Mouse (Mus musculus): ENCODE measurements around the gene Grin3a. TPM values are rescaled to one million over a fixed set of nuclear protein-coding genes. Genes with fewer than 3 reads are reported as not detected.
"Not testable (repeated sequence)": the region's sequence is repeated elsewhere in the genome, so short reads cannot be mapped to it uniquely, and the experiment has no call there.

The Grin3a gene
- total and polyA plus RNA-seq, 2 experiments: not detected

GRCm38 (mm10) chr4:49637821-49638220 lies 207.7 kb downstream of the Grin3a start:
- peaks cover 3% of the 10 kb centered on the region; the same call in 1 of the 2 replicates for H3K79me2 ChIP-seq (ENCODE audit: control insufficient read depth, insufficient read depth, low read length)
- H3K27ac ChIP-seq (replicated peaks; ENCODE audit: insufficient read depth, low read depth, low read length): no peak overlapping the region
- WGBS: 89% methylated on average over 11 of the region's 11 CpGs
- no peak overlapping the region for H3K9ac ChIP-seq (ENCODE audit: low read depth, low read length)
- TF ChIP-seq CTCF (IDR thresholded peaks at IDR 0.05; ENCODE audit: low read depth, low read length) (no peak), POLR2A (IDR thresholded peaks at IDR 0.05; ENCODE audit: extremely low read depth, insufficient read depth, low read length) (no peak)
- H3K27me3 ChIP-seq (ENCODE audit: control insufficient read depth, insufficient read depth, low read length): no peaks in the 10 kb centered on the region
- H3K36me3 ChIP-seq (ENCODE audit: control insufficient read depth, insufficient read depth, low read length): peaks cover 62% of the 10 kb centered on the region
- DNase-seq (ENCODE audit: extremely low read depth, low read depth, low spot score): no peak
- no peaks in the 10 kb centered on the region for H3K4me1 ChIP-seq (ENCODE audit: control insufficient read depth, insufficient read depth, low read length)
- no peak overlapping the region for H3K4me3 ChIP-seq (ENCODE audit: insufficient read depth, low read depth, low read length)

DNA sequence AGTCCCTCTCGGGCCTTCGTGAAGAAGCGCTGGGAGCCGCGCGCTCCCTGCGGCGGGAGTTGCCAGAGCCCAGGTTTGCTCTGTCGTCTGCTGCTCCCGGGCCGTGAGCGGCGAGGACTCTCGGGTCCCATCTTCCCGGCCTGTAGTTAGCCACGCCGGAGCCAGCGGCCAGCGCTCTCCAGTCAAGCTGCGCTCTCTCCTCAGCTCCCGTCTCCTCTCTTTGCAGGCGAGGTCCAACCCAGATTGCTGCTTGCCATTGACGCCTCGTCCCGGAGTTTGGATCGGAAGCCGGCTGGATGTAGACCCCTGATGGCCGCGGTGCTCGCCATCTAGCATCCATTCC lies 213.4 kb downstream of the Grin3a start:
- Histone ChIP-seq H3K9ac (ENCODE audit: low read depth, low read length) (peak overlapping the region; percentile 84), H3K79me2 (ENCODE audit: control insufficient read depth, insufficient read depth, low read length) (0 out of 2 replicates have a peak, but pooled peaks cover 3% of the 10 kb centered on the region), H3K4me1 (ENCODE audit: control insufficient read depth, insufficient read depth, low read length) (0 out of 2 replicates have a peak, but pooled peaks cover 2% of the 10 kb centered on the region), H3K36me3 (ENCODE audit: control insufficient read depth, insufficient read depth, low read length) (peaks cover 23% of the 10 kb centered on the region), H3K27ac (replicated peaks; ENCODE audit: insufficient read depth, low read depth, low read length) (peak overlapping the region; percentile 48), H3K4me3 (ENCODE audit: insufficient read depth, low read depth, low read length) (peak overlapping the region; percentile 91), H3K27me3 (ENCODE audit: control insufficient read depth, insufficient read depth, low read length) (no peaks in the 10 kb centered on the region)
- WGBS: under 1% methylated on average over 30 of the region's 30 CpGs
- no peak for DNase-seq (ENCODE audit: extremely low read depth, low read depth, low spot score)
- TF ChIP-seq POLR2A (IDR thresholded peaks at IDR 0.05; ENCODE audit: extremely low read depth, insufficient read depth, low read length) (no peak), CTCF (IDR thresholded peaks at IDR 0.05; ENCODE audit: low read depth, low read length) (no peak)

DNA sequence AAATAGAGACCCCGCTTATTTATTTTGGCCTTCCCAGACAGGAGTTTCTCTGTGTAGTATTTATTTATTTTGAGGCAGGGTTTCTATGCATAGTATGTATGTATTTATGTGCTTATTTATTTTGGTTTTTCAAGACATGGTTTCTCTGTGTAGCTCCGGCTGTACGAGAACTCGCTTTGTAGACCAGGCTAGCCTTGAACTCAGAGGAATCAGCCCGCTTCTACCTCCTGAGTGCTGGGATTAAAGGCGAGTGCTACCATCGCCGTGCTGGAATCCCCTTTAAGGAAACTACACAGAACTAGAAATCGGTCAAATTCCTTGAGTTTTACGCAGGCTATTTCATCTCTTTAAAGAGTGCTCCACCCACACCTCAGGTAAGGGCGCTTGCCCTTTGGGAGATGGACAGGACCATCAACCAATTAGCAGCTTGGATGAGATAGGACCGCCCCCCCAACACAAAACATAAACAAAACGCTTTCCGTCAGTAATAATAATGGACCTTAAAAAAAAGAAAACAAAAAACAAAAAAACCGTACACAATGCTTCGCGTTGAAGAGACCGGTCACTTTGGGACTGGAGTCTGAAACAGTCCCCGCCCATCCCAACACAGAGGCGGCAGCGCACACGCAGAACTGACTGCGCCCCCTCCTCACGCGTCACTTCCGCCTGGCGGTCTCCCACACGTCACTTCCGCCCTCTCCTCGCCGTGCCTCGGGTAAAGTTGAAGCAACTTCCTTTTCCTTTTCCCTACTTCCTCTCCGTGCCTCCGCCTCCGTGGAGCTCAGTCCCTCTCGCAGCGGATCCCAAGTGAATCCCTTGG lies 214.0 kb downstream of the Grin3a start, which contains the start of gene Rnf20:
Gene Rnf20, plus strand, starts transcription at position 688 of the 820 bp plus-strand sequence.
- peak; percentile 85; the same call in 1 of the 2 replicates for TF ChIP-seq POLR2A (IDR thresholded peaks at IDR 0.05; ENCODE audit: extremely low read depth, insufficient read depth, low read length)
- no peak for TF ChIP-seq CTCF (IDR thresholded peaks at IDR 0.05; ENCODE audit: low read depth, low read length)
- 3% methylated on average over 37 of the region's 37 CpGs for WGBS
- H3K4me3 ChIP-seq (ENCODE audit: insufficient read depth, low read depth, low read length): peak within 1 kb of the TSS; percentile 91
- H3K79me2 ChIP-seq (ENCODE audit: control insufficient read depth, insufficient read depth, low read length): 0 out of 2 replicates have a peak, but pooled peaks cover 3% of the 10 kb centered on the region
- peak; percentile 89 for DNase-seq (ENCODE audit: extremely low read depth, low read depth, low spot score)
- H3K27me3 ChIP-seq (ENCODE audit: control insufficient read depth, insufficient read depth, low read length): no peaks in the 10 kb centered on the region
- peak within 1 kb of the TSS; percentile 84 for H3K9ac ChIP-seq (ENCODE audit: low read depth, low read length)
- peaks cover 18% of the 10 kb centered on the region for H3K36me3 ChIP-seq (ENCODE audit: control insufficient read depth, insufficient read depth, low read length)
- 0 out of 2 replicates have a peak, but pooled peaks cover 2% of the 10 kb centered on the region for H3K4me1 ChIP-seq (ENCODE audit: control insufficient read depth, insufficient read depth, low read length)
- H3K27ac ChIP-seq (replicated peaks; ENCODE audit: insufficient read depth, low read depth, low read length): peak within 1 kb of the TSS; percentile 48

DNA sequence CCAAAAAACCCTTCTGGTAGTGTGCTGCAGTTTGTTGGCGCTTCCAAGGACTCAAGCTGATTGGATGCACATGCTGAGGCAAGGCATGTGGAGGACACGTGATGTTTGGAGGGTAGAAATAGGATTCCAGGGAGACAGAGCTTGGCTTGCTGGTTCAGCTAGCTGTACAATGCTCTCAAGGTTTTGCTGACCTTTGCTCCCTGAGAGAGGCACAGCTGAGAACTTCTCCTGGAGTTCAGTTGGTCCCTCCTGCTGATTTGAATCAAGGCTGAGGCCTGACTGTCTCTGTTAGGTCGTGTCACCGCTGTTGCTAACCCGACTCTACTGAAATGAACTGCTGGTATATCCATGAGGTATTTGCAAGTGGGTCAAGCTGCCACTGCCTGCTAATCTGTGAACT lies 216.6 kb downstream of the Grin3a start:
- no peak for DNase-seq (ENCODE audit: extremely low read depth, low read depth, low spot score)
- 0 out of 2 replicates have a peak, but pooled peaks cover 3% of the 10 kb centered on the region for H3K79me2 ChIP-seq (ENCODE audit: control insufficient read depth, insufficient read depth, low read length)
- no peak overlapping the region for H3K27ac ChIP-seq (replicated peaks; ENCODE audit: insufficient read depth, low read depth, low read length)
- 83% methylated on average over 5 of the region's 5 CpGs for WGBS
- 0 out of 2 replicates have a peak, but pooled peaks cover 1% of the 10 kb centered on the region for H3K36me3 ChIP-seq (ENCODE audit: control insufficient read depth, insufficient read depth, low read length)
- H3K27me3 ChIP-seq (ENCODE audit: control insufficient read depth, insufficient read depth, low read length): no peaks in the 10 kb centered on the region
- H3K4me3 ChIP-seq (ENCODE audit: insufficient read depth, low read depth, low read length): no peak overlapping the region
- TF ChIP-seq CTCF (IDR thresholded peaks at IDR 0.05; ENCODE audit: low read depth, low read length) (no peak), POLR2A (IDR thresholded peaks at IDR 0.05; ENCODE audit: extremely low read depth, insufficient read depth, low read length) (no peak)
- H3K9ac ChIP-seq (ENCODE audit: low read depth, low read length): no peak overlapping the region
- 0 out of 2 replicates have a peak, but pooled peaks cover 2% of the 10 kb centered on the region for H3K4me1 ChIP-seq (ENCODE audit: control insufficient read depth, insufficient read depth, low read length)

GRCm38 (mm10) chr4:49626973-49627372 lies 218.6 kb downstream of the Grin3a start:
- Histone ChIP-seq H3K4me3 (ENCODE audit: insufficient read depth, low read depth, low read length) (no peak overlapping the region), H3K27me3 (ENCODE audit: control insufficient read depth, insufficient read depth, low read length) (no peaks in the 10 kb centered on the region), H3K9ac (ENCODE audit: low read depth, low read length) (no peak overlapping the region), H3K79me2 (ENCODE audit: control insufficient read depth, insufficient read depth, low read length) (no peaks in the 10 kb centered on the region), H3K27ac (replicated peaks; ENCODE audit: insufficient read depth, low read depth, low read length) (no peak overlapping the region), H3K4me1 (ENCODE audit: control insufficient read depth, insufficient read depth, low read length) (no peaks in the 10 kb centered on the region), H3K36me3 (ENCODE audit: control insufficient read depth, insufficient read depth, low read length) (no peaks in the 10 kb centered on the region)
- TF ChIP-seq CTCF (IDR thresholded peaks at IDR 0.05; ENCODE audit: low read depth, low read length) (peak; percentile 60; the same call in 1 of the 2 replicates), POLR2A (IDR thresholded peaks at IDR 0.05; ENCODE audit: extremely low read depth, insufficient read depth, low read length) (no peak)
- WGBS: 3% methylated on average over 3 of the region's 3 CpGs
- peak; percentile 51 for DNase-seq (ENCODE audit: extremely low read depth, low read depth, low spot score)

- WGBS: 89% methylated on average over 4 of the region's 4 CpGs
- not testable (repeated sequence) for H3K9ac ChIP-seq (ENCODE audit: low read depth, low read length); H3K79me2 ChIP-seq (ENCODE audit: control insufficient read depth, insufficient read depth, low read length); H3K27ac ChIP-seq (replicated peaks; ENCODE audit: insufficient read depth, low read depth, low read length); DNase-seq (ENCODE audit: extremely low read depth, low read depth, low spot score); H3K4me3 ChIP-seq (ENCODE audit: insufficient read depth, low read depth, low read length); H3K36me3 ChIP-seq (ENCODE audit: control insufficient read depth, insufficient read depth, low read length); H3K27me3 ChIP-seq (ENCODE audit: control insufficient read depth, insufficient read depth, low read length); H3K4me1 ChIP-seq (ENCODE audit: control insufficient read depth, insufficient read depth, low read length)
Observed at GRCm38 (mm10) chr4:49624969-49625368, 220.6 kb downstream of the Grin3a start.
